Mouse (Mus musculus) MEL (cell line): ENCODE results near the gene Igf2bp2. TPM values are rescaled to one million over a fixed set of nuclear protein-coding genes. Genes with fewer than 3 reads are reported as not detected.
A peak's percentile ranks its signal among the peaks of the same experiment; 100 is the strongest.

Experiments
- DNase-seq: peaks from one replicate; pipeline ENCODE4 v3.0.0; 2011; ENCODE audit warnings: low read depth, low spot score
- H3K27ac ChIP-seq: 2 replicates; pipeline ENCODE4 v1.5.1; 2012; ENCODE audit warnings: low read depth, mild to moderate bottlenecking, control low read depth, low read length, moderate library complexity; ENCODE audit not compliant: control insufficient read depth
- H3K27me3 ChIP-seq, 2 experiments: fragments of 150-350 bp in 1 of 2; sonication (generic) in 1 of 2; 2 replicates each; pipeline ENCODE4 v1.6.1; 2012; ENCODE audit warnings: low read length in 2 of 2, mild to moderate bottlenecking in 2 of 2, improper control_type of control experiment in 1 of 2, moderate library complexity in 1 of 2; ENCODE audit not compliant: insufficient read depth in 2 of 2, control insufficient read depth in 1 of 2
- H3K36me3 ChIP-seq, 2 experiments: 2 replicates each; pipeline ENCODE4 v1.6.1; 2012 to 2014; ENCODE audit warnings: low read length in 2 of 2, improper control_type of control experiment in 1 of 2, inconsistent platforms in 1 of 2, mild to moderate bottlenecking in 1 of 2; ENCODE audit not compliant: insufficient read depth in 2 of 2, control insufficient read depth in 1 of 2
- H3K4me1 ChIP-seq, 2 experiments: fragments of 150-350 bp in 1 of 2; sonication (generic) in 1 of 2; 2 replicates each; pipeline ENCODE4 v1.6.1; 2012; ENCODE audit warnings: low read length in 2 of 2, improper control_type of control experiment in 1 of 2, mild to moderate bottlenecking in 1 of 2; ENCODE audit not compliant: insufficient read depth in 2 of 2, control insufficient read depth in 1 of 2
- H3K4me3 ChIP-seq, 2 experiments: fragments of 150-350 bp in 1 of 2; sonication (generic) in 1 of 2; 2 replicates each; pipeline ENCODE4 v1.5.1; 2012; ENCODE audit warnings: low read depth in 2 of 2, low read length in 2 of 2, mild to moderate bottlenecking in 2 of 2, moderate library complexity in 2 of 2, control low read depth in 1 of 2, improper control_type of control experiment in 1 of 2; ENCODE audit not compliant: control insufficient read depth in 1 of 2, insufficient read depth in 1 of 2
- H3K79me2 ChIP-seq: 2 replicates; pipeline ENCODE4 v1.6.1; 2012; ENCODE audit warnings: mild to moderate bottlenecking, low read length, moderate library complexity; ENCODE audit not compliant: control insufficient read depth, poor library complexity, insufficient read depth
- H3K9ac ChIP-seq: 2 replicates; pipeline ENCODE4 v1.6.1; 2012; ENCODE audit warnings: low read depth, mild to moderate bottlenecking, control low read depth, low read length, moderate library complexity; ENCODE audit not compliant: control insufficient read depth, poor library complexity, severe bottlenecking
- H3K9me3 ChIP-seq: fragments of 150-350 bp; sonication (generic); replicated peaks from 2 replicates; pipeline ENCODE4 v1.6.1; 2012; ENCODE audit warnings: mild to moderate bottlenecking, low read length, improper control_type of control experiment, moderate library complexity; ENCODE audit not compliant: insufficient read depth
- BHLHE40 ChIP-seq: IDR thresholded peaks from 2 replicates; pipeline ENCODE4 v1.6.1; 2012; ENCODE audit warnings: low read depth, mild to moderate bottlenecking, inconsistent platforms, low read length, improper control_type of control experiment, borderline replicate concordance
- CHD1 ChIP-seq: IDR thresholded peaks from 2 replicates; pipeline ENCODE4 v1.6.1; 2012; ENCODE audit warnings: low read depth, mild to moderate bottlenecking, inconsistent platforms, low read length, improper control_type of control experiment
- CTCF ChIP-seq, 3 experiments: IDR thresholded peaks in 2 of 3; conservative IDR thresholded peaks in 1 of 3; 2 replicates each; pipeline ENCODE4 v1.5.1; 2011 to 2012; ENCODE audit warnings: low read length in 3 of 3, low read depth in 2 of 3, mild to moderate bottlenecking in 2 of 3, improper control_type of control experiment in 1 of 3, inconsistent platforms in 1 of 3, mixed read lengths in 1 of 3, moderate library complexity in 1 of 3; ENCODE audit not compliant: control insufficient read depth in 1 of 3, insufficient read depth in 1 of 3, poor library complexity in 1 of 3, severe bottlenecking in 1 of 3
- EP300 ChIP-seq, 2 experiments: IDR thresholded peaks; 2 replicates each; pipeline ENCODE4 v1.6.1; 2011; ENCODE audit warnings: improper control_type of control experiment in 2 of 2, low read length in 2 of 2, low read depth in 1 of 2, mild to moderate bottlenecking in 1 of 2
- ETS1 ChIP-seq: IDR thresholded peaks from 2 replicates; pipeline ENCODE4 v1.6.1; 2012; ENCODE audit warnings: low read depth, mild to moderate bottlenecking, inconsistent platforms, low read length, improper control_type of control experiment, moderate library complexity
- GABPA ChIP-seq: IDR thresholded peaks from 2 replicates; pipeline ENCODE4 v1.6.1; 2012; ENCODE audit warnings: low read depth, mild to moderate bottlenecking, inconsistent platforms, low read length, improper control_type of control experiment, moderate library complexity
- GATA1 ChIP-seq: IDR thresholded peaks from 2 replicates; pipeline ENCODE4 v1.6.1; 2011; ENCODE audit warnings: low read depth, low read length, improper control_type of control experiment
- HCFC1 ChIP-seq: IDR thresholded peaks from 2 replicates; pipeline ENCODE4 v1.6.1; 2012; ENCODE audit warnings: low read depth, mild to moderate bottlenecking, inconsistent platforms, low read length, improper control_type of control experiment, moderate library complexity
- MAX ChIP-seq: IDR thresholded peaks from 2 replicates; pipeline ENCODE4 v1.6.1; 2011; ENCODE audit warnings: low read length, improper control_type of control experiment
- MEF2A ChIP-seq: IDR thresholded peaks from 2 replicates; pipeline ENCODE4 v1.6.1; 2014; ENCODE audit warnings: low read depth, mild to moderate bottlenecking, inconsistent platforms, low read length, improper control_type of control experiment; ENCODE audit not compliant: poor library complexity, insufficient replicate concordance, severe bottlenecking; ENCODE audit errors: extremely low read depth
- MXI1 ChIP-seq: IDR thresholded peaks from 2 replicates; pipeline ENCODE4 v1.6.1; 2011; ENCODE audit warnings: mild to moderate bottlenecking, low read depth, low read length, improper control_type of control experiment
- MYC ChIP-seq: IDR thresholded peaks from 2 replicates; pipeline ENCODE4 v1.6.1; 2011; ENCODE audit warnings: low read depth, mild to moderate bottlenecking, low read length, improper control_type of control experiment, moderate library complexity
- NELFE ChIP-seq: IDR thresholded peaks from 2 replicates; pipeline ENCODE4 v1.6.1; 2011; ENCODE audit warnings: low read depth, low read length, improper control_type of control experiment
- POLR2A ChIP-seq, 2 experiments: IDR thresholded peaks; 2 replicates each; pipeline ENCODE4 v1.6.1; 2011 to 2012; ENCODE audit warnings: low read length in 2 of 2, mild to moderate bottlenecking in 2 of 2, control low read depth in 1 of 2, improper control_type of control experiment in 1 of 2, low read depth in 1 of 2, moderate library complexity in 1 of 2; ENCODE audit not compliant: control insufficient read depth in 1 of 2, insufficient read depth in 1 of 2, poor library complexity in 1 of 2
- POLR2AphosphoS2 ChIP-seq: IDR thresholded peaks from 2 replicates; pipeline ENCODE4 v1.6.1; 2011; ENCODE audit warnings: low read length, improper control_type of control experiment
- RAD21 ChIP-seq: IDR thresholded peaks from 2 replicates; pipeline ENCODE4 v1.6.1; 2011; ENCODE audit warnings: mild to moderate bottlenecking, low read depth, low read length, improper control_type of control experiment
- RCOR1 ChIP-seq: IDR thresholded peaks from 2 replicates; pipeline ENCODE4 v1.6.1; 2012; ENCODE audit warnings: low read depth, mild to moderate bottlenecking, inconsistent platforms, low read length, improper control_type of control experiment
- SMC3 ChIP-seq: IDR thresholded peaks from 2 replicates; pipeline ENCODE4 v1.6.1; 2011; ENCODE audit warnings: low read depth, low read length, improper control_type of control experiment
- TBP ChIP-seq: IDR thresholded peaks from 2 replicates; pipeline ENCODE4 v1.8.0; 2011; ENCODE audit warnings: low read depth, low read length, improper control_type of control experiment
- TCF12 ChIP-seq: IDR thresholded peaks from 2 replicates; pipeline ENCODE4 v1.6.1; 2014; ENCODE audit warnings: low read depth, mild to moderate bottlenecking, inconsistent platforms, low read length, improper control_type of control experiment, moderate library complexity
- UBTF ChIP-seq: IDR thresholded peaks from 2 replicates; pipeline ENCODE4 v1.6.1; 2012; ENCODE audit warnings: low read depth, mild to moderate bottlenecking, inconsistent platforms, low read length, improper control_type of control experiment, moderate library complexity, borderline replicate concordance; ENCODE audit not compliant: insufficient read depth
- ZC3H11A ChIP-seq: IDR thresholded peaks from 2 replicates; pipeline ENCODE4 v1.6.1; 2012; ENCODE audit warnings: low read depth, mild to moderate bottlenecking, inconsistent platforms, low read length, improper control_type of control experiment
- ZMIZ1 ChIP-seq: IDR thresholded peaks from 2 replicates; pipeline ENCODE4 v1.6.1; 2012; ENCODE audit warnings: low read depth, mild to moderate bottlenecking, inconsistent platforms, low read length, improper control_type of control experiment, moderate library complexity
- polyA plus RNA-seq, 2 experiments: library from polyadenylated mRNA; stranded (reverse) in 1 of 2; unstranded in 1 of 2; fragments of >175 nt in 1 of 2; fragments of >200 nt in 1 of 2; gene quantifications; 2 replicates each; pipeline versions ENCODE4 v1.2.1 to v1.2.4; 2012; ENCODE audit warnings: low replicate concordance in 2 of 2, low read depth in 1 of 2; ENCODE audit not compliant: insufficient read length in 2 of 2, insufficient read depth in 1 of 2, missing spikeins in 1 of 2
- total RNA-seq: library from RNA; depleted of rRNA; stranded (reverse); fragments of 300-350 nt; gene quantifications from 2 replicates; pipeline ENCODE4 v1.2.3, GENCODE M21; 2012; rRNA removed

Gene Igf2bp2
- total RNA-seq (0.13 and 0.23 TPM in 2 replicates), polyA plus RNA-seq (under 1 TPM in 1 of 2 experiments, not detected in 1; 0.86 TPM)

DNA sequence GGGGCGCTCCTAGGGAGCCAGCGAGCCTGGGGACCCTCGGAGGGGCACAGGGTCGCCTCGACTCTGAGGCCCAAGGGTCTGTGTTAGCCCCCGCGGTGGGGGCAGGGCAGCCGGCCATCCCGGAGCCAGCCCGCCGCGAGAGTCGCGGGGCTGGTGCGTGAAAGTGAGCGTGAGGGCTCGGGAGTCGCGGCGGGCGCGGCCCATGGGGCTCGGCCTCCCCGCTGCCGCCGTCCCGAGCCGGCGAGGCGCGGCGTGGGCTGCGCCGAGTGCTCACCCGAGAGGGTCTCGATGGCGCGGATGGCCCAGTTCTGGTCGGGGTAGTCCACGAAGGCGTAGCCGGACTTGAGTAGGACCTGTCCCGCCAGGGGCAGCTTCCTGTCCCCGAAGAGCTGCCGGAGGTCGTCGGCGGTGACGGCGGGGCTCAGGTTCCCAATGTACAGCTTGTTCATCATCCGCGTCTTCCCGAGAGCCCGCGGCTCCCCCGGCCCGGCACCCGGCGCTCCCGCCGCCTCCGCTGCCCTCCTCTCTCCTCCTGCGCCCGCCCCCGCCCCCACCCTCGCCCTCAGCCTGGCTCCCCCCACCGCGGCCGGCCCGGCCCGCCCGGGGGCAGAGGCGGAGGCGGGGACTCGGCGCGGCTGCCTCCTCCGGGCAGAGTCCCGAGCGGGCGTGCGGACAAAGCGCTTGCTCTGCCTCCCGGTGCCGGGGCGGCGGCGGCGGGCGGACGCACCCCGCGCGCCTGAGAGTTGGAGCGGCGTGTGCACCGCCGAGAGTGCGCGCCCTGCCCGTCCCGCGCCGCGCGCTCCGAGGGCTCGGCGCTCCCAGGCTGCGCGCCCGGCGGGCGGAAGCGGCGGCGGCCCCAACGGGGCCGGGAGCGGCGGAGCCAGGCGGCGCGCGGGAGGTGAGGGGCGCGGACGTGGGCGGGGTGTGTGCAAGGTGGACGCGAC lies at the start of gene Igf2bp2:
Igf2bp2 (minus strand) TSS at position 788 of the 944 bp plus-strand sequence.
- Histone ChIP-seq H3K27ac (no peak within 1 kb of the TSS), H3K9me3 (no peaks in the 10 kb centered on the region), H3K4me3 (no peak within 1 kb of the TSS), H3K79me2 (no peaks in the 10 kb centered on the region), H3K27me3 (peaks cover 2% of the 10 kb centered on the region in 2 experiments; a peak in 2 of 4 replicates), H3K4me1 (no peaks in the 10 kb centered on the region)
- TF ChIP-seq RAD21 (no peak), TCF12 (no peak), MXI1 (no peak), MAX (no peak), CHD1 (no peak), ZMIZ1 (no peak), POLR2A (IDR thresholded peaks at IDR 0.05; ENCODE audit: control insufficient read depth in 1 of 2, insufficient read depth in 1 of 2, low read depth in 1 of 2, low read length in 2 of 2, poor library complexity in 1 of 2) (no peak)
- TF ChIP-seq, all 39 proteins: peak for 0
- no peak within 1 kb of the TSS for H3K9ac ChIP-seq
- DNase-seq, result no peak
- H3K36me3 ChIP-seq, result no peaks in the 10 kb centered on the region

DNA sequence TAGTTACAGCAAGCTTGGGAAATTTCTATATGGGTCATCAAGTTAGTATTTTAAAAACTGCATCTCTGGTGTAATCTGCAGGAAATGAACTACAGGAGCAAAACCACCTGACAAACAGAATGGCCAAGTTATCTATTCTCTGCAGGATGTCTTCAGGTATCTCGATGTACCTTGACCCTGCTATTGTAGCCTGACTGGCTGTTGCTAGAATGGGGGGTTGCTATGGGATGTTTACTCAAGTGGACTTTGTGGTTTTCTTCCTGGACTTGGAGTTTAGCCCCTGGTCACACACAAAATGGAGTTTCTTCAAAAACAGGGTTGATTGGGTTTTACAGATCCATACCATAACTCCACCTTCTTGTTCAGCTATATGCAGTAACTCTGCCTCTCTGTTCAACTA lies 40.4 kb upstream of the Igf2bp2 start:
- Histone ChIP-seq H3K79me2 (no peaks in the 10 kb centered on the region), H3K27me3 (no peaks in the 10 kb centered on the region), H3K9ac (no peak overlapping the region), H3K4me3 (no peak overlapping the region), H3K36me3 (peaks cover 0 to 5% of the 10 kb centered on the region in 2 experiments; a peak in 2 of 4 replicates), H3K9me3 (no peaks in the 10 kb centered on the region), H3K27ac (no peak overlapping the region), H3K4me1 (peaks cover 0 to 8% of the 10 kb centered on the region in 2 experiments; a peak in 3 of 4 replicates)
- TF ChIP-seq MXI1, result no peak
- no peak for TF ChIP-seq TCF12
- no peak for TF ChIP-seq ZC3H11A
- TF ChIP-seq RCOR1, result no peak
- no peak for TF ChIP-seq CTCF (IDR thresholded peaks at IDR 0.05 in 2 of 3, conservative IDR thresholded peaks at IDR 0.05 in 1 of 3; ENCODE audit: control insufficient read depth in 1 of 3, insufficient read depth in 1 of 3, low read depth in 2 of 3, low read length in 3 of 3, poor library complexity in 1 of 3, severe bottlenecking in 1 of 3)
- no peak for TF ChIP-seq GATA1
- peak; percentile 4 for DNase-seq

DNA sequence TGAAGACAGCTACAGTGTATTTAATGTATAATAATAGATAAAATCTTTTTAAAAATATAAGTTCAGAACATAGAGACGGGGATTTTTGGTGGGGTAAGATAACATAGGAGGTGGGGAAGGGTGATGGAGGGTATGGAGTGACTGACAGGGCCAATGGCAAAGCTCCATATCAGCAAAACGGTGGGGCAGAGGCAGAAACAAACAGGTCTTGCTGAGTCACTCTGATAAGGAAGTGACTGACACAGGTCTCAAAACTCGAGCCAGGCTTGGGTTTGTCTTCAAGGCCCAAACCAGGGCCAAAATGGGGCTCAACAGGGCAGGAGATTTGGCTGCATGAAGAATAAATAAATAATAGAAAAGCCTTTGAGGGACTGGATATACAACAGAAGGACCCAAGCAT lies 38.8 kb upstream of the Igf2bp2 start:
- Histone ChIP-seq H3K9ac (no peak overlapping the region), H3K79me2 (no peaks in the 10 kb centered on the region), H3K36me3 (peaks cover 0 to 5% of the 10 kb centered on the region in 2 experiments; a peak in 2 of 4 replicates), H3K9me3 (no peaks in the 10 kb centered on the region), H3K27ac (peak overlapping the region; percentile 75), H3K27me3 (no peaks in the 10 kb centered on the region), H3K4me3 (no peak overlapping the region), H3K4me1 (peaks cover 0 to 8% of the 10 kb centered on the region in 2 experiments; a peak in 3 of 4 replicates)
- DNase-seq, result peak; percentile 85
- no peak for TF ChIP-seq UBTF
- TF ChIP-seq NELFE, result no peak
- TF ChIP-seq MEF2A, result no peak
- peak; percentile 72 for TF ChIP-seq HCFC1
- no peak for TF ChIP-seq BHLHE40
- 0 out of 2 replicates have a peak, but pooled peaks have one; percentile 28 for TF ChIP-seq MYC
- no peak for TF ChIP-seq SMC3
- no peak for TF ChIP-seq TBP
- peak; percentile 61 to 80 for TF ChIP-seq EP300 (IDR thresholded peaks at IDR 0.05; ENCODE audit: low read depth in 1 of 2, low read length in 2 of 2)
- peak; percentile 69 for TF ChIP-seq ETS1
- no peak for TF ChIP-seq MXI1
- peak; percentile 94 for TF ChIP-seq GABPA
- no peak for TF ChIP-seq POLR2AphosphoS2
- no peak for TF ChIP-seq POLR2A (IDR thresholded peaks at IDR 0.05; ENCODE audit: control insufficient read depth in 1 of 2, insufficient read depth in 1 of 2, low read depth in 1 of 2, low read length in 2 of 2, poor library complexity in 1 of 2)
